Mouse (Mus musculus) MEL (cell line): ENCODE data around the gene Bcr. TPM values are rescaled to one million over a fixed set of nuclear protein-coding genes. Genes with fewer than 3 reads are reported as not detected.

Experiments
- DNase-seq: peaks from one replicate; pipeline ENCODE4 v3.0.0; 2011; ENCODE audit warnings: low read depth, low spot score
- H3K27ac ChIP-seq: 2 replicates; pipeline ENCODE4 v1.5.1; 2012; ENCODE audit warnings: low read depth, mild to moderate bottlenecking, control low read depth, low read length, moderate library complexity; ENCODE audit not compliant: control insufficient read depth
- H3K27me3 ChIP-seq, 2 experiments: fragments of 150-350 bp in 1 of 2; sonication (generic) in 1 of 2; 2 replicates each; pipeline ENCODE4 v1.6.1; 2012; ENCODE audit warnings: low read length in 2 of 2, mild to moderate bottlenecking in 2 of 2, improper control_type of control experiment in 1 of 2, moderate library complexity in 1 of 2; ENCODE audit not compliant: insufficient read depth in 2 of 2, control insufficient read depth in 1 of 2
- H3K36me3 ChIP-seq, 2 experiments: 2 replicates each; pipeline ENCODE4 v1.6.1; 2012 to 2014; ENCODE audit warnings: low read length in 2 of 2, improper control_type of control experiment in 1 of 2, inconsistent platforms in 1 of 2, mild to moderate bottlenecking in 1 of 2; ENCODE audit not compliant: insufficient read depth in 2 of 2, control insufficient read depth in 1 of 2
- H3K4me1 ChIP-seq, 2 experiments: fragments of 150-350 bp in 1 of 2; sonication (generic) in 1 of 2; 2 replicates each; pipeline ENCODE4 v1.6.1; 2012; ENCODE audit warnings: low read length in 2 of 2, improper control_type of control experiment in 1 of 2, mild to moderate bottlenecking in 1 of 2; ENCODE audit not compliant: insufficient read depth in 2 of 2, control insufficient read depth in 1 of 2
- H3K4me3 ChIP-seq, 2 experiments: fragments of 150-350 bp in 1 of 2; sonication (generic) in 1 of 2; 2 replicates each; pipeline ENCODE4 v1.5.1; 2012; ENCODE audit warnings: low read depth in 2 of 2, low read length in 2 of 2, mild to moderate bottlenecking in 2 of 2, moderate library complexity in 2 of 2, control low read depth in 1 of 2, improper control_type of control experiment in 1 of 2; ENCODE audit not compliant: control insufficient read depth in 1 of 2, insufficient read depth in 1 of 2
- H3K79me2 ChIP-seq: 2 replicates; pipeline ENCODE4 v1.6.1; 2012; ENCODE audit warnings: mild to moderate bottlenecking, low read length, moderate library complexity; ENCODE audit not compliant: control insufficient read depth, poor library complexity, insufficient read depth
- H3K9ac ChIP-seq: 2 replicates; pipeline ENCODE4 v1.6.1; 2012; ENCODE audit warnings: low read depth, mild to moderate bottlenecking, control low read depth, low read length, moderate library complexity; ENCODE audit not compliant: control insufficient read depth, poor library complexity, severe bottlenecking
- H3K9me3 ChIP-seq: fragments of 150-350 bp; sonication (generic); replicated peaks from 2 replicates; pipeline ENCODE4 v1.6.1; 2012; ENCODE audit warnings: mild to moderate bottlenecking, low read length, improper control_type of control experiment, moderate library complexity; ENCODE audit not compliant: insufficient read depth
- BHLHE40 ChIP-seq: IDR thresholded peaks from 2 replicates; pipeline ENCODE4 v1.6.1; 2012; ENCODE audit warnings: low read depth, mild to moderate bottlenecking, inconsistent platforms, low read length, improper control_type of control experiment, borderline replicate concordance
- CHD1 ChIP-seq: IDR thresholded peaks from 2 replicates; pipeline ENCODE4 v1.6.1; 2012; ENCODE audit warnings: low read depth, mild to moderate bottlenecking, inconsistent platforms, low read length, improper control_type of control experiment
- CHD2 ChIP-seq: IDR thresholded peaks from 2 replicates; pipeline ENCODE4 v1.6.1; 2011; ENCODE audit warnings: low read length, improper control_type of control experiment
- CTCF ChIP-seq, 3 experiments: IDR thresholded peaks in 2 of 3; conservative IDR thresholded peaks in 1 of 3; 2 replicates each; pipeline ENCODE4 v1.5.1; 2011 to 2012; ENCODE audit warnings: low read length in 3 of 3, low read depth in 2 of 3, mild to moderate bottlenecking in 2 of 3, improper control_type of control experiment in 1 of 3, inconsistent platforms in 1 of 3, mixed read lengths in 1 of 3, moderate library complexity in 1 of 3; ENCODE audit not compliant: control insufficient read depth in 1 of 3, insufficient read depth in 1 of 3, poor library complexity in 1 of 3, severe bottlenecking in 1 of 3
- E2F4 ChIP-seq: IDR thresholded peaks from 2 replicates; pipeline ENCODE4 v1.6.1; 2011; ENCODE audit warnings: low read depth, low read length, improper control_type of control experiment, borderline replicate concordance
- ETS1 ChIP-seq: IDR thresholded peaks from 2 replicates; pipeline ENCODE4 v1.6.1; 2012; ENCODE audit warnings: low read depth, mild to moderate bottlenecking, inconsistent platforms, low read length, improper control_type of control experiment, moderate library complexity
- HCFC1 ChIP-seq: IDR thresholded peaks from 2 replicates; pipeline ENCODE4 v1.6.1; 2012; ENCODE audit warnings: low read depth, mild to moderate bottlenecking, inconsistent platforms, low read length, improper control_type of control experiment, moderate library complexity
- MAZ ChIP-seq: IDR thresholded peaks from 2 replicates; pipeline ENCODE4 v1.6.1; 2012; ENCODE audit warnings: low read depth, mild to moderate bottlenecking, inconsistent platforms, low read length, improper control_type of control experiment
- MXI1 ChIP-seq: IDR thresholded peaks from 2 replicates; pipeline ENCODE4 v1.6.1; 2011; ENCODE audit warnings: mild to moderate bottlenecking, low read depth, low read length, improper control_type of control experiment
- MYB ChIP-seq: IDR thresholded peaks from 2 replicates; pipeline ENCODE4 v1.6.1; 2011; ENCODE audit warnings: mild to moderate bottlenecking, low read depth, low read length, improper control_type of control experiment
- MYC ChIP-seq: IDR thresholded peaks from 2 replicates; pipeline ENCODE4 v1.6.1; 2011; ENCODE audit warnings: low read depth, mild to moderate bottlenecking, low read length, improper control_type of control experiment, moderate library complexity
- NELFE ChIP-seq: IDR thresholded peaks from 2 replicates; pipeline ENCODE4 v1.6.1; 2011; ENCODE audit warnings: low read depth, low read length, improper control_type of control experiment
- POLR2A ChIP-seq, 2 experiments: IDR thresholded peaks; 2 replicates each; pipeline ENCODE4 v1.6.1; 2011 to 2012; ENCODE audit warnings: low read length in 2 of 2, mild to moderate bottlenecking in 2 of 2, control low read depth in 1 of 2, improper control_type of control experiment in 1 of 2, low read depth in 1 of 2, moderate library complexity in 1 of 2; ENCODE audit not compliant: control insufficient read depth in 1 of 2, insufficient read depth in 1 of 2, poor library complexity in 1 of 2
- SIN3A ChIP-seq: IDR thresholded peaks from 2 replicates; pipeline ENCODE4 v1.6.1; 2012; ENCODE audit warnings: low read length, improper control_type of control experiment, inconsistent platforms
- TAL1 ChIP-seq: IDR thresholded peaks from 2 replicates; pipeline ENCODE4 v1.6.1; 2012; ENCODE audit warnings: mild to moderate bottlenecking, inconsistent platforms, low read length, moderate library complexity, mixed read lengths
- TBP ChIP-seq: IDR thresholded peaks from 2 replicates; pipeline ENCODE4 v1.8.0; 2011; ENCODE audit warnings: low read depth, low read length, improper control_type of control experiment
- TCF12 ChIP-seq: IDR thresholded peaks from 2 replicates; pipeline ENCODE4 v1.6.1; 2014; ENCODE audit warnings: low read depth, mild to moderate bottlenecking, inconsistent platforms, low read length, improper control_type of control experiment, moderate library complexity
- USF1 ChIP-seq: IDR thresholded peaks from 2 replicates; pipeline ENCODE4 v1.6.1; 2014; ENCODE audit warnings: low read depth, mild to moderate bottlenecking, inconsistent platforms, low read length, improper control_type of control experiment, moderate library complexity
- ZC3H11A ChIP-seq: IDR thresholded peaks from 2 replicates; pipeline ENCODE4 v1.6.1; 2012; ENCODE audit warnings: low read depth, mild to moderate bottlenecking, inconsistent platforms, low read length, improper control_type of control experiment
- ZKSCAN1 ChIP-seq: IDR thresholded peaks from 2 replicates; pipeline ENCODE4 v1.6.1; 2012; ENCODE audit warnings: low read depth, mild to moderate bottlenecking, inconsistent platforms, low read length, improper control_type of control experiment, moderate library complexity
- ZMIZ1 ChIP-seq: IDR thresholded peaks from 2 replicates; pipeline ENCODE4 v1.6.1; 2012; ENCODE audit warnings: low read depth, mild to moderate bottlenecking, inconsistent platforms, low read length, improper control_type of control experiment, moderate library complexity
- ZNF384 ChIP-seq: IDR thresholded peaks from 2 replicates; pipeline ENCODE4 v1.6.1; 2012; ENCODE audit warnings: low read depth, mild to moderate bottlenecking, inconsistent platforms, low read length, improper control_type of control experiment
- polyA plus RNA-seq, 2 experiments: library from polyadenylated mRNA; stranded (reverse) in 1 of 2; unstranded in 1 of 2; fragments of >175 nt in 1 of 2; fragments of >200 nt in 1 of 2; gene quantifications; 2 replicates each; pipeline versions ENCODE4 v1.2.1 to v1.2.4; 2012; ENCODE audit warnings: low replicate concordance in 2 of 2, low read depth in 1 of 2; ENCODE audit not compliant: insufficient read length in 2 of 2, insufficient read depth in 1 of 2, missing spikeins in 1 of 2
- total RNA-seq: library from RNA; depleted of rRNA; stranded (reverse); fragments of 300-350 nt; gene quantifications from 2 replicates; pipeline ENCODE4 v1.2.3, GENCODE M21; 2012

Bcr gene
- total and polyA plus RNA-seq, 3 experiments = not detected

- TF ChIP-seq HCFC1 (no peak), CTCF (IDR thresholded peaks at IDR 0.05 in 2 of 3, conservative IDR thresholded peaks at IDR 0.05 in 1 of 3; ENCODE audit: control insufficient read depth in 1 of 3, insufficient read depth in 1 of 3, low read depth in 2 of 3, low read length in 3 of 3, poor library complexity in 1 of 3, severe bottlenecking in 1 of 3) (no peak), MAZ (no peak)
Observed at GRCm38 (mm10) chr10:75105687-75106086, 45.3 kb downstream of the Bcr start (continued).

- H3K36me3 ChIP-seq = no peaks in the 10 kb centered on the region
- no peak overlapping the region for H3K27ac ChIP-seq
- no peak overlapping the region for H3K9ac ChIP-seq
- no peak overlapping the region for H3K4me3 ChIP-seq
- H3K9me3 ChIP-seq = no peaks in the 10 kb centered on the region
- no peak for TF ChIP-seq MYC
- no peak for TF ChIP-seq TBP
- no peak for TF ChIP-seq CHD2
- TF ChIP-seq NELFE = no peak
- no peak for TF ChIP-seq BHLHE40
- no peak for TF ChIP-seq POLR2A (IDR thresholded peaks at IDR 0.05; ENCODE audit: control insufficient read depth in 1 of 2, insufficient read depth in 1 of 2, low read depth in 1 of 2, low read length in 2 of 2, poor library complexity in 1 of 2)
- no peak for TF ChIP-seq MYB
- TF ChIP-seq ZNF384 = no peak
- no peak for TF ChIP-seq ZKSCAN1
- no peak for TF ChIP-seq MXI1
- no peak for TF ChIP-seq TAL1
- no peak for TF ChIP-seq ZC3H11A
- no peak for TF ChIP-seq CHD1
- TF ChIP-seq TCF12 = no peak
- no peak for TF ChIP-seq E2F4
- TF ChIP-seq SIN3A = no peak
- no peak for TF ChIP-seq ZMIZ1
- TF ChIP-seq HCFC1 = no peak
- TF ChIP-seq ETS1 = no peak
- no peak for TF ChIP-seq USF1
- no peaks in the 10 kb centered on the region for H3K27me3 ChIP-seq
- no peak for DNase-seq
- H3K4me1 ChIP-seq = no peaks in the 10 kb centered on the region
- no peaks in the 10 kb centered on the region for H3K79me2 ChIP-seq
Observed at GRCm38 (mm10) chr10:75106940-75107381, 46.6 kb downstream of the Bcr start.
